Mouse (Mus musculus) forebrain, embryonic 16.5 days (tissue): ENCODE measurements around the gene Fhad1. TPM values are rescaled to one million over a fixed set of nuclear protein-coding genes. Genes with fewer than 3 reads are reported as not detected.
"Not testable (repeated sequence)": the region's sequence is repeated elsewhere in the genome, so short reads cannot be mapped to it uniquely, and the experiment has no call there.

Source experiments
- ATAC-seq: fragments of 200-750 bp; cut with Nextera tagmentation; 2 replicates; pipeline ENCODE4 v1.8.0; 2017; ENCODE audit warnings: mild to moderate bottlenecking, moderate library complexity
- H3K27ac ChIP-seq: fragments of 300-500 bp; sonication (generic); 2 replicates; pipeline ENCODE4 v1.5.1; 2014; ENCODE audit warnings: low read length, control low read depth
- H3K27me3 ChIP-seq: fragments of 300-500 bp; sonication (generic); replicated peaks from 2 replicates; pipeline ENCODE4 v1.6.1; 2014; ENCODE audit warnings: low read length; ENCODE audit not compliant: control insufficient read depth, insufficient read depth
- H3K36me3 ChIP-seq: fragments of 300-500 bp; sonication (generic); 2 replicates; pipeline ENCODE4 v1.6.1; 2014; ENCODE audit not compliant: control insufficient read depth, insufficient read depth
- H3K4me1 ChIP-seq: fragments of 300-500 bp; sonication (generic); replicated peaks from 2 replicates; pipeline ENCODE4 v1.6.1; 2014; ENCODE audit warnings: low read length; ENCODE audit not compliant: control insufficient read depth, insufficient read depth
- H3K4me2 ChIP-seq: fragments of 300-500 bp; sonication (generic); 2 replicates; pipeline ENCODE4 v1.6.1; 2014; ENCODE audit warnings: mild to moderate bottlenecking, low read length, control low read depth
- H3K4me3 ChIP-seq: fragments of 300-500 bp; sonication (generic); replicated peaks from 2 replicates; pipeline ENCODE4 v1.5.1; 2014; ENCODE audit warnings: mild to moderate bottlenecking, low read length, control low read depth
- H3K9ac ChIP-seq: fragments of 300-500 bp; sonication (generic); replicated peaks from 2 replicates; pipeline ENCODE4 v1.6.1; 2014; ENCODE audit warnings: low read depth, low read length, control low read depth
- H3K9me3 ChIP-seq: fragments of 300-500 bp; sonication (generic); 2 replicates; pipeline ENCODE4 v1.6.1; 2016; ENCODE audit warnings: low read length; ENCODE audit not compliant: control insufficient read depth
- WGBS: fragments of 180-500 bp; shearing (Covaris S2); extraction: QIAGEN DNeasy Blood & Tissue Kit; methylation state at CpG from one replicate; pipeline ENCODE4 v1.1.7; 2014; 5-methylcytosine and 5-hydroxymethylcytosine counted together
- polyA plus RNA-seq: library from polyadenylated mRNA; unstranded; fragments of >200 nt; fragmentation: Nextera tagmentation; extraction: Ambion mirVana; gene quantifications from 2 replicates; pipeline ENCODE4 v1.2.1, GENCODE M21; 2015

Fhad1 gene
- polyA plus RNA-seq, 1 experiment from 2014 or later = 1.8 TPM

GRCm38 (mm10) chr4:142011236-142011635 lies 3.6 kb downstream of the Fhad1 start:
- no peak overlapping the region for H3K27ac ChIP-seq
- no peak overlapping the region for H3K4me3 ChIP-seq
- no peaks in the 10 kb centered on the region for H3K36me3 ChIP-seq
- H3K27me3 ChIP-seq = peaks cover 2% of the 10 kb centered on the region; the same call in 1 of the 2 replicates
- peaks cover 13% of the 10 kb centered on the region for H3K4me1 ChIP-seq
- 87% methylated on average over 13 of the region's 13 CpGs for WGBS
- H3K4me2 ChIP-seq = no peak overlapping the region
- no peak overlapping the region for H3K9ac ChIP-seq
- no peak for ATAC-seq
- no peaks in the 10 kb centered on the region for H3K9me3 ChIP-seq

GRCm38 (mm10) chr4:142010441-142010840 lies 4.4 kb downstream of the Fhad1 start:
- Histone ChIP-seq H3K27me3 (no peaks in the 10 kb centered on the region), H3K4me1 (peaks cover 11% of the 10 kb centered on the region), H3K4me3 (no peak overlapping the region), H3K4me2 (no peak overlapping the region), H3K27ac (no peak overlapping the region), H3K9ac (no peak overlapping the region), H3K36me3 (no peaks in the 10 kb centered on the region), H3K9me3 (no peaks in the 10 kb centered on the region)
- WGBS = 77% methylated on average over 7 of the region's 7 CpGs
- no peak for ATAC-seq

GRCm38 (mm10) chr4:142008206-142008605 lies 6.7 kb downstream of the Fhad1 start:
- no peaks in the 10 kb centered on the region for H3K27me3 ChIP-seq
- WGBS = 66% methylated on average over 11 of the region's 11 CpGs
- no peaks in the 10 kb centered on the region for H3K9me3 ChIP-seq
- no peak overlapping the region for H3K9ac ChIP-seq
- H3K4me3 ChIP-seq = no peak overlapping the region
- no peak overlapping the region for H3K4me2 ChIP-seq
- H3K4me1 ChIP-seq = peaks cover 6% of the 10 kb centered on the region
- H3K36me3 ChIP-seq = no peaks in the 10 kb centered on the region
- H3K27ac ChIP-seq = no peak overlapping the region
- ATAC-seq = no peak

GRCm38 (mm10) chr4:142000581-142000980 lies 14.3 kb downstream of the Fhad1 start:
- Histone ChIP-seq H3K4me1 (peaks cover 11% of the 10 kb centered on the region), H3K9ac (no peak overlapping the region), H3K27me3 (no peaks in the 10 kb centered on the region), H3K36me3 (no peaks in the 10 kb centered on the region), H3K4me3 (no peak overlapping the region), H3K4me2 (no peak overlapping the region), H3K27ac (no peak overlapping the region), H3K9me3 (no peaks in the 10 kb centered on the region)
- 61% methylated on average over 8 of the region's 9 CpGs for WGBS
- no peak for ATAC-seq

- no peak for ATAC-seq
- no peak overlapping the region for H3K4me2 ChIP-seq
- 50% methylated on average over 7 of the region's 7 CpGs for WGBS
- H3K9me3 ChIP-seq = no peaks in the 10 kb centered on the region
- H3K4me1 ChIP-seq = peaks cover 9% of the 10 kb centered on the region
- H3K4me3 ChIP-seq = no peak overlapping the region
- no peak overlapping the region for H3K27ac ChIP-seq
- no peaks in the 10 kb centered on the region for H3K27me3 ChIP-seq
- no peaks in the 10 kb centered on the region for H3K36me3 ChIP-seq
- no peak overlapping the region for H3K9ac ChIP-seq
Observed at GRCm38 (mm10) chr4:141999494-142000074, 15.3 kb downstream of the Fhad1 start.

- H3K9ac ChIP-seq = peak overlapping the region; percentile 22; the same call in 1 of the 2 replicates
- WGBS = 17% methylated on average over 11 of the region's 11 CpGs
Observed at GRCm38 (mm10) chr4:141998282-141998821, 16.5 kb downstream of the Fhad1 start.

GRCm38 (mm10) chr4:141996880-141997279 lies 18.0 kb downstream of the Fhad1 start:
- ATAC-seq = no peak
- H3K36me3 ChIP-seq = no peaks in the 10 kb centered on the region
- no peak overlapping the region for H3K9ac ChIP-seq
- H3K27me3 ChIP-seq = no peaks in the 10 kb centered on the region
- H3K4me2 ChIP-seq = no peak overlapping the region
- H3K4me1 ChIP-seq = peaks cover 9% of the 10 kb centered on the region
- H3K27ac ChIP-seq = no peak overlapping the region
- no peak overlapping the region for H3K4me3 ChIP-seq
- 85% methylated on average over 3 of the region's 3 CpGs for WGBS
- no peaks in the 10 kb centered on the region for H3K9me3 ChIP-seq

More at GRCm38 (mm10) chr4:141998282-141998821, 16.5 kb downstream of the Fhad1 start:
- H3K36me3 ChIP-seq = no peaks in the 10 kb centered on the region
- peak; percentile 83 for ATAC-seq
- H3K27ac ChIP-seq = no peak overlapping the region
- H3K4me1 ChIP-seq = peaks cover 9% of the 10 kb centered on the region
- H3K4me3 ChIP-seq = peak overlapping the region; percentile 36
- no peaks in the 10 kb centered on the region for H3K9me3 ChIP-seq
- H3K4me2 ChIP-seq = peak overlapping the region; percentile 45
- no peaks in the 10 kb centered on the region for H3K27me3 ChIP-seq

GRCm38 (mm10) chr4:141996086-141996485 lies 18.8 kb downstream of the Fhad1 start:
- ATAC-seq = no peak
- WGBS = 31% methylated on average over 7 of the region's 7 CpGs
- Histone ChIP-seq H3K4me3 (no peak overlapping the region), H3K4me2 (no peak overlapping the region), H3K27me3 (no peaks in the 10 kb centered on the region), H3K36me3 (no peaks in the 10 kb centered on the region), H3K4me1 (peaks cover 9% of the 10 kb centered on the region), H3K9ac (no peak overlapping the region), H3K27ac (no peak overlapping the region), H3K9me3 (no peaks in the 10 kb centered on the region)

- not testable (repeated sequence) for H3K36me3 ChIP-seq, H3K27me3 ChIP-seq, H3K4me1 ChIP-seq, ATAC-seq, H3K27ac ChIP-seq, H3K4me2 ChIP-seq, H3K9me3 ChIP-seq, H3K4me3 ChIP-seq, H3K9ac ChIP-seq
- 45% methylated on average over 2 of the region's 2 CpGs for WGBS
Observed at GRCm38 (mm10) chr4:141994062-141994471, 20.8 kb downstream of the Fhad1 start.
